ENCODE assay signal across 8 mouse cellular contexts in genomic region chr5:136780465-136780864, GRCm38 (mm10).
A peak's percentile ranks its signal among the peaks of the same experiment; 100 is the strongest.
DNase-seq lines count a peak whose midpoint lies in the region; ATAC-seq and TF ChIP-seq lines count a peak whose summit lies in the region.
"Had no signal": no experiment of that assay in that cellular context is flagged by ENCODE, and none has a peak within 500 bp of the region (broad histone marks: within the 10 kb centered on the region; RNA-seq: fewer than 3 reads in every experiment).

No protein-coding gene starts in this region.

- peak; percentile 43 for DNase-seq in kidney, adult 18-20 months
- DNase-seq in B cell, adult 2 months, result peak; percentile 75
- peak; percentile 84 for DNase-seq in ES-CJ7 (ENCODE audit: low read depth, low spot score)
- peak; percentile 54 for DNase-seq in lung, embryonic 14.5 days
- peak; percentile 51 for DNase-seq in thymus, postnatal 0 days (ENCODE audit: low spot score)
- DNase-seq: liver, embryonic 13.5 days had no signal

- no peak overlapping the region for H3K4me3 ChIP-seq in kidney, embryonic 14.5 days (ENCODE audit: low read length)
- H3K4me3 ChIP-seq in lung, embryonic 14.5 days (ENCODE audit: low read depth, low read length), result no peak overlapping the region
- H3K4me3 ChIP-seq: liver, embryonic 13.5 days had no signal

- H3K4me2 ChIP-seq in kidney, embryonic 14.5 days (replicated peaks; ENCODE audit: low read depth, low read length), result no peak overlapping the region
- H3K4me2 ChIP-seq in lung, embryonic 14.5 days, result no peak overlapping the region
- H3K4me2 ChIP-seq: liver, embryonic 13.5 days had no signal

- H3K9me3 ChIP-seq in kidney, embryonic 14.5 days (ENCODE audit: control insufficient read depth, low read length), result no peaks in the 10 kb centered on the region; the same call in 1 of the 2 replicates
- H3K9me3 ChIP-seq in lung, embryonic 14.5 days (ENCODE audit: low read depth, low read length), result no peaks in the 10 kb centered on the region
- H3K9me3 ChIP-seq: liver, embryonic 13.5 days had no signal

- no peaks in the 10 kb centered on the region for H3K36me3 ChIP-seq in kidney, embryonic 14.5 days (ENCODE audit: control insufficient read depth, insufficient read depth, low read length)
- no peaks in the 10 kb centered on the region for H3K36me3 ChIP-seq in lung, embryonic 14.5 days (ENCODE audit: insufficient read depth)
- H3K36me3 ChIP-seq: liver, embryonic 13.5 days had no signal

- no peaks in the 10 kb centered on the region for H3K4me1 ChIP-seq in kidney, embryonic 14.5 days (ENCODE audit: control insufficient read depth, insufficient read depth, low read length)
- no peaks in the 10 kb centered on the region for H3K4me1 ChIP-seq in lung, embryonic 14.5 days (ENCODE audit: insufficient read depth)
- H3K4me1 ChIP-seq: liver, embryonic 13.5 days had no signal

- TF ChIP-seq CTCF in lung, embryonic 14.5 days (IDR thresholded peaks at IDR 0.05; ENCODE audit: low read depth), result peak; percentile 82

- no peaks in the 10 kb centered on the region for H3K27me3 ChIP-seq in kidney, embryonic 14.5 days (ENCODE audit: control insufficient read depth, insufficient read depth, low read length)
- no peaks in the 10 kb centered on the region for H3K27me3 ChIP-seq in lung, embryonic 14.5 days (ENCODE audit: insufficient read depth, low read length)
- H3K27me3 ChIP-seq: liver, embryonic 13.5 days had no signal

- 56% methylated on average over 10 of the region's 10 CpGs for WGBS in kidney, embryonic 14.5 days
- WGBS in lung, embryonic 14.5 days, result 46% methylated on average over 10 of the region's 10 CpGs

- no peak overlapping the region for H3K27ac ChIP-seq in kidney, embryonic 14.5 days (ENCODE audit: low read depth, low read length)
- H3K27ac ChIP-seq in lung, embryonic 14.5 days (ENCODE audit: low read depth), result no peak overlapping the region
- H3K27ac ChIP-seq: liver, embryonic 13.5 days had no signal

- no peak overlapping the region for H3K9ac ChIP-seq in kidney, embryonic 14.5 days (ENCODE audit: low read depth, low read length)
- H3K9ac ChIP-seq in lung, embryonic 14.5 days, result no peak overlapping the region
- H3K9ac ChIP-seq: liver, embryonic 13.5 days had no signal

- ATAC-seq in kidney, embryonic 14.5 days (ENCODE audit: low FRiP score, low TSS enrichment), result no peak
- peak; percentile 73 for ATAC-seq in common myeloid progenitor, adult 5-6 weeks (replicated peaks; ENCODE audit: low read depth, poor library complexity, severe bottlenecking)
- ATAC-seq in lung, embryonic 14.5 days (ENCODE audit: insufficient read depth), result no peak
